Mouse (Mus musculus): ENCODE measurements around the gene Pgam1. TPM values are rescaled to one million over a fixed set of nuclear protein-coding genes. Genes with fewer than 3 reads are reported as not detected.
"Not testable (repeated sequence)": the region's sequence is repeated elsewhere in the genome, so short reads cannot be mapped to it uniquely, and the experiment has no call there.

Gene Pgam1
- polyA plus RNA-seq (2015; fragmentation: Nextera tagmentation; extraction: Ambion mirVana): 855 and 865 TPM in 2 replicates

DNA sequence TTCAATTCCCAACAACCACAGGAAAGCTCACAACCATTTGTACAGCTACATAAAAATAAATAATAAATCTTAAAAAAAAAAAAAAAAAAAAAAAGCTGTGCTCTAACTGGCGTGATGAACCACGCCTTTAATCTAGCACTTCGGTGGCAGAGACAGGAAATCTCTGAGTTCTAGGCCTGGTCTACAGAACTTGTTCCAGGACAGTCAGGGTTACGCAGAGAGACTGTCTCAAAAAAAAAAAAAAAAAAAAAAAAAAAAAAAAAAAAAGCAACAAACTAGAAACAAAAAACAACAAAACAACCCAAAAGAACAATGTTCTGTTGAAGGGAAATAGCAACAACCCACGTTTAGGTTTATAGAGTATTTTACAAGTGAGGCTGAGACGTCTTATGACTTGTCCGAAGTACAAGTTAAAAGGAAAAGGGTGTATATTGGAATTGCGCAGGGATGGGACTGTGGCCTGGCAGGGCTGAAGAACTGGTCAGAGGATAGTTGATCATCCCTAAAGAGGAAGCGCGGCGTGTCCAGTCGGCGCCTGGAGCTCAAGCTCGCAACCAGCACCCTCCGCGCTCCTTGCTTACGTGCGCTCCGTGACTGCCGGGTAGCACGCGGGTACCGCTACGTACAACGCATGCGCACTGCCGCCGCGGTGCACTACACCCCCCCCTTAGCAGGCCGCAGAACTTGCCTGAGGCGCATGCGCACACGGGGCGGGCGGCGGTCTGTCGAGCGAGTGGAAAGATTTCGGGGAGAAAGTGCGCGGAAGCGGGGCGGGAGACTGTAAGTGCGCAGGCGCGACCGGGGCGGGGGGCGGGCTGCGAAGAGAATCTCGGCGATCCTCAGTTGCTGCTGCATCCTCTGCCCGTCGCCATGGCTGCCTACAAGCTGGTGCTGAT, at the start of gene Pgam1:
Gene Pgam1 (plus strand): TSS at position 746 of the 896 bp plus-strand sequence.
- Histone ChIP-seq H3K27ac (peak within 1 kb of the TSS; percentile 94), H3K4me2 (replicated peaks) (peak within 1 kb of the TSS; percentile 79), H3K9ac (peak within 1 kb of the TSS; percentile 93), H3K4me1 (replicated peaks) (peaks cover 21% of the 10 kb centered on the region), H3K4me3 (replicated peaks) (peak within 1 kb of the TSS; percentile 81), H3K9me3 (no peaks in the 10 kb centered on the region), H3K36me3 (peaks cover 8% of the 10 kb centered on the region), H3K27me3 (replicated peaks) (no peaks in the 10 kb centered on the region)
- WGBS: 5% methylated on average over 53 of the region's 54 CpGs
- ATAC-seq: peak; percentile 94

DNA sequence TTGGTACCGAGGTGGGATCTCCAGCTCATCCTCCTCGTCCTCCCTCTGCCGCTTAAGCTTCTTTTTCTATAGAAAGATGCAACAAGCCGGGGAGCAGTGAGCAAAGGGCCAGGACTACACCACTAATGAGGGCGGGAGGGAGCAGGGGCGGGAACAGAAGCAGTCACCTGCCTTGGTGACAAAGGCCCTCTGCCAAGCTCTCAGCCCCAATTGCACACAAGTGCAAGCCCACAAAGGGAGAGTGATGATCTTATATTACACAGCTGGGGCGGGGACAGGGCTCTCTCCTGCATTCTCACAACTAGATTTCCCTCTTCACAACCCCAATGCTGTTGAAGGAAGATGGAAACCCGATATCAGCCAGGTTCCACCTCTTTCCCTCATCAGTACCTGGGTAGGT, 45.0 kb upstream of the Pgam1 start:
- Histone ChIP-seq H3K4me1 (replicated peaks) (no peaks in the 10 kb centered on the region), H3K27ac (no peak overlapping the region), H3K4me3 (replicated peaks) (no peak overlapping the region), H3K36me3 (peaks cover 26% of the 10 kb centered on the region), H3K9me3 (no peaks in the 10 kb centered on the region), H3K4me2 (replicated peaks) (no peak overlapping the region), H3K9ac (no peak overlapping the region), H3K27me3 (replicated peaks) (no peaks in the 10 kb centered on the region)
- ATAC-seq: no peak
- WGBS: 89% methylated on average over 8 of the region's 8 CpGs

GRCm38 (mm10) chr19:41869296-41869695, 42.4 kb upstream of the Pgam1 start:
- ATAC-seq: no peak
- Histone ChIP-seq H3K4me3 (replicated peaks) (no peak overlapping the region), H3K4me2 (replicated peaks) (no peak overlapping the region), H3K4me1 (replicated peaks) (no peaks in the 10 kb centered on the region), H3K27ac (no peak overlapping the region), H3K27me3 (replicated peaks) (no peaks in the 10 kb centered on the region), H3K9ac (no peak overlapping the region), H3K9me3 (no peaks in the 10 kb centered on the region), H3K36me3 (peaks cover 26% of the 10 kb centered on the region)
- WGBS: 93% methylated on average over 5 of the region's 5 CpGs

DNA sequence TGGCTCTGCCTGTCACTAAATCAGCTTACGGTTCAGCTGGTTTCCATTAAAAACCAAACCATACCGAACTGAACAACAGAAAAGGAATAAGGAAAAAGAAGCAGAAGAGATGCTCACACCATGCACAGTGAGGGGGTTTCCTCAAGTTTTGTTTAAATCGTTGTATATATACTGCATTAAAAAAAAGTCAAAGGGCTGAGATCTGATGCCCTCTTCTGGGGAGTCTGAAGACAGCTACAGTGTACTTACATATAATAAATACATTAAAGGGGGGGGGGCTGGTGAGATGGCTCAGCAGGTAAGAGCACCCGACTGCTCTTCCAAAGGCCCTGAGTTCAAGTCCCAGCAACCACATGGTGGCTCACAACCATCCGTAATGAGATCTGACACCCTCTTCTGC, 41.8 kb upstream of the Pgam1 start:
- not testable (repeated sequence) for H3K27me3 ChIP-seq (replicated peaks); H3K4me2 ChIP-seq (replicated peaks); H3K9me3 ChIP-seq; H3K9ac ChIP-seq; H3K4me1 ChIP-seq (replicated peaks); H3K27ac ChIP-seq; ATAC-seq; H3K4me3 ChIP-seq (replicated peaks)
- peaks cover 29% of the 10 kb centered on the region for H3K36me3 ChIP-seq
- WGBS: 80% methylated on average over 5 of the region's 5 CpGs

GRCm38 (mm10) chr19:41872285-41872684, 39.4 kb upstream of the Pgam1 start:
- Histone ChIP-seq H3K9me3 (no peaks in the 10 kb centered on the region), H3K4me3 (replicated peaks) (no peak overlapping the region), H3K4me1 (replicated peaks) (no peaks in the 10 kb centered on the region), H3K36me3 (peaks cover 36% of the 10 kb centered on the region), H3K4me2 (replicated peaks) (no peak overlapping the region), H3K27me3 (replicated peaks) (no peaks in the 10 kb centered on the region), H3K27ac (no peak overlapping the region), H3K9ac (no peak overlapping the region)
- WGBS: 93% methylated on average over 2 of the region's 2 CpGs
- no peak for ATAC-seq

DNA sequence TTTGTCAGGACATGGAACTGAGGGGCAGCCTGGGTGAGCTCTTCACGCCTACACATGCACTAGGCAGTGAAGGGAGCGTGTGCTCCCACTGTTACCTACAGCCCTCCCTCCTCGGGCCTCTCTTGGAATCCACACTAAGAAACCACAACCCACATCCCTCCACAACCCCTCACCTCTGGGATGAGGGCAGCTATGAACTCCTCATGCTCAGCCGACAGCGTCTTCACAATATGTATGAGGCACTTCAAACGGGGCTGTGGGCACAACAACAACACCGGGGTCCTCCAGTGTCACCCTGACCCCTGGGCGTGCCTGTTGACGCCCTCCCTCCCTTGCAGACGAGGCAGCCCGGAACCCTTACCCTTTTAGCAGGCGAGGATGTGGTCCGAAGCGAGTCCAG, 37.4 kb upstream of the Pgam1 start:
- Histone ChIP-seq H3K4me2 (replicated peaks) (no peak overlapping the region), H3K4me3 (replicated peaks) (no peak overlapping the region), H3K4me1 (replicated peaks) (no peaks in the 10 kb centered on the region), H3K9me3 (no peaks in the 10 kb centered on the region), H3K36me3 (peaks cover 35% of the 10 kb centered on the region), H3K9ac (no peak overlapping the region), H3K27ac (no peak overlapping the region), H3K27me3 (replicated peaks) (no peaks in the 10 kb centered on the region)
- no peak for ATAC-seq
- WGBS: 87% methylated on average over 14 of the region's 14 CpGs

DNA sequence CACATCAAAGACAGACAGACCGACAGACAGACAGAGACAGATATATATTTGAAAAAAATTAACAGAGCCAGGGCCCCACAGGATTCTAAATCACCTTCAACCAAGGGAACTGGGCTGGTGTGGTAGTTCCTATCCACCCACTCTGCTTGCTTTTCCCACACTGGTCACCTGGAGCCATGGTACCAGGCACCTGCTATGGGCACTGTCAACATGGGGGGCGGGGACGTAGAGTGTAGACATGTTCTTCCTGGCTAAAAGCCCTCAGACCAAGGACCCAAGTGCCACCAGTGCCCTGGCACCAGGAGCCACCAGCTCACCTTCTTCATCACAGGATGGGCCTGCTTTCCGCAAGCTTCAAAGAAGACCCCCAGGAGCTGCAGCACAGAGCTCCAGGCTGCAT, 29.9 kb upstream of the Pgam1 start:
- Histone ChIP-seq H3K27me3 (replicated peaks) (no peaks in the 10 kb centered on the region), H3K36me3 (peaks cover 36% of the 10 kb centered on the region), H3K4me2 (replicated peaks) (no peak overlapping the region), H3K9ac (no peak overlapping the region), H3K4me3 (replicated peaks) (no peak overlapping the region), H3K9me3 (no peaks in the 10 kb centered on the region), H3K4me1 (replicated peaks) (no peaks in the 10 kb centered on the region), H3K27ac (no peak overlapping the region)
- WGBS: 97% methylated on average over 4 of the region's 4 CpGs
- ATAC-seq: no peak

- no peak overlapping the region for H3K9ac ChIP-seq
- H3K4me3 ChIP-seq (replicated peaks): no peak overlapping the region
- no peak overlapping the region for H3K27ac ChIP-seq
- WGBS: 89% methylated on average over 9 of the region's 9 CpGs
- no peaks in the 10 kb centered on the region for H3K9me3 ChIP-seq
- peaks cover 33% of the 10 kb centered on the region for H3K36me3 ChIP-seq
- no peak for ATAC-seq
- no peaks in the 10 kb centered on the region for H3K4me1 ChIP-seq (replicated peaks)
- H3K4me2 ChIP-seq (replicated peaks): no peak overlapping the region
- no peaks in the 10 kb centered on the region for H3K27me3 ChIP-seq (replicated peaks)
Measured at GRCm38 (mm10) chr19:41883882-41884281, 27.8 kb upstream of the Pgam1 start.

GRCm38 (mm10) chr19:41888191-41888590, 23.5 kb upstream of the Pgam1 start:
- Histone ChIP-seq H3K4me1 (replicated peaks) (no peaks in the 10 kb centered on the region), H3K27ac (no peak overlapping the region), H3K4me3 (replicated peaks) (no peak overlapping the region), H3K9me3 (no peaks in the 10 kb centered on the region), H3K27me3 (replicated peaks) (no peaks in the 10 kb centered on the region), H3K36me3 (peaks cover 21% of the 10 kb centered on the region), H3K4me2 (replicated peaks) (no peak overlapping the region), H3K9ac (no peak overlapping the region)
- peak; percentile 65 for ATAC-seq

DNA sequence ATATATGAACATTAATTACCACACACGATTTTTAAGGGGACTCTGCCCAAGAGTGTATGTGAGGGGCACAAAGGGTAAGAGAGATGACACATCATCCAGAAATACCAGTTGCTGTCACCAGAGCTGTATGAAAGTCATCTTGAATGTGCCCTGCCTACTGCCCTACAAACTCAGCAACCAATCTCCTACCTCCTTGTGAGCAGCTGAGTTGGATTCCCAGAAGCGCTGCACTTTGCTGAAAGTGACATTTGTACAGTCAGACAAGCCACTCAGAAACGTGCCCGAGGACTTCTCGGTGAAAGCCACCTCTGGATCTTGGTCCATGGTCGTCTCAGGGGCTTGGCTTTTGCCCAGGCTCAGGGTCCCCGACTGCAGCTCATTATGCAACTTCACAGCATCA, 16.8 kb upstream of the Pgam1 start:
- Histone ChIP-seq H3K27me3 (replicated peaks) (no peaks in the 10 kb centered on the region), H3K27ac (no peak overlapping the region), H3K4me1 (replicated peaks) (peaks cover 6% of the 10 kb centered on the region), H3K9ac (peak overlapping the region; percentile 49; the same call in 1 of the 2 replicates), H3K36me3 (no peaks in the 10 kb centered on the region), H3K4me3 (replicated peaks) (peak overlapping the region; percentile 81), H3K9me3 (no peaks in the 10 kb centered on the region), H3K4me2 (replicated peaks) (peak overlapping the region; percentile 85)
- 34% methylated on average over 7 of the region's 7 CpGs for WGBS
- no peak for ATAC-seq

- peak; percentile 95 for ATAC-seq
- peak within 1 kb of the TSS; percentile 49 for H3K9ac ChIP-seq
- peaks cover 6% of the 10 kb centered on the region for H3K4me1 ChIP-seq (replicated peaks)
Measured at GRCm38 (mm10) chr19:41895460-41896318, 16.0 kb upstream of the Pgam1 start, which contains the start of gene Rrp12. Gene Rrp12, minus strand, starts transcription at chr19:41896173.

GRCm38 (mm10) chr19:41896319-41896711, 15.4 kb upstream of the Pgam1 start:
- H3K4me3 ChIP-seq (replicated peaks): peak overlapping the region; percentile 81
- peak; percentile 34 for ATAC-seq
- 15% methylated on average over 18 of the region's 18 CpGs for WGBS
- H3K27me3 ChIP-seq (replicated peaks): no peaks in the 10 kb centered on the region
- peak overlapping the region; percentile 49 for H3K9ac ChIP-seq
- H3K4me1 ChIP-seq (replicated peaks): peaks cover 6% of the 10 kb centered on the region
- peak overlapping the region; percentile 85 for H3K4me2 ChIP-seq (replicated peaks)
- H3K9me3 ChIP-seq: no peaks in the 10 kb centered on the region
- no peak overlapping the region for H3K27ac ChIP-seq
- H3K36me3 ChIP-seq: no peaks in the 10 kb centered on the region

More at GRCm38 (mm10) chr19:41895460-41896318, 16.0 kb upstream of the Pgam1 start, which contains the start of gene Rrp12:
- Histone ChIP-seq H3K36me3 (no peaks in the 10 kb centered on the region), H3K9me3 (no peaks in the 10 kb centered on the region), H3K27ac (peak within 1 kb of the TSS; percentile 13; the same call in 1 of the 2 replicates), H3K4me2 (replicated peaks) (peak within 1 kb of the TSS; percentile 85), H3K4me3 (replicated peaks) (peak within 1 kb of the TSS; percentile 81), H3K27me3 (replicated peaks) (no peaks in the 10 kb centered on the region)
- WGBS: 1% methylated on average over 46 of the region's 46 CpGs

All from intestine, embryonic 15.5 days (tissue).